Mouse (Mus musculus) midbrain, embryonic 11.5 days (tissue): ENCODE data around the gene Sorcs2. TPM values are rescaled to one million over a fixed set of nuclear protein-coding genes. Genes with fewer than 3 reads are reported as not detected.

Experiments used
- ATAC-seq: fragments of 200-750 bp; cut with Nextera tagmentation; 2 replicates; pipeline ENCODE4 v1.8.0; 2017; ENCODE audit warnings: moderate TSS enrichment, moderate library complexity; ENCODE audit not compliant: low FRiP score
- DNase-seq: peaks from one replicate; pipeline ENCODE4 v3.0.0; 2015; ENCODE audit warnings: low spot score; ENCODE audit errors: missing footprints
- H3K27ac ChIP-seq: fragments of 300-500 bp; sonication (generic); 2 replicates; pipeline ENCODE4 v1.5.1; 2014; ENCODE audit warnings: low read depth, low read length
- H3K27me3 ChIP-seq: fragments of 300-500 bp; sonication (generic); 2 replicates; pipeline ENCODE4 v1.6.1; 2014; ENCODE audit warnings: mild to moderate bottlenecking, low read length, moderate library complexity, mixed read lengths; ENCODE audit not compliant: control insufficient read depth, insufficient read depth
- H3K36me3 ChIP-seq: fragments of 300-500 bp; sonication (generic); 2 replicates; pipeline ENCODE4 v1.6.1; 2014; ENCODE audit warnings: mild to moderate bottlenecking, low read length, moderate library complexity, mixed read lengths; ENCODE audit not compliant: control insufficient read depth, insufficient read depth
- H3K4me1 ChIP-seq: fragments of 300-500 bp; sonication (generic); 2 replicates; pipeline ENCODE4 v1.6.1; 2014; ENCODE audit warnings: low read length; ENCODE audit not compliant: control insufficient read depth, insufficient read depth
- H3K4me2 ChIP-seq: fragments of 300-500 bp; sonication (generic); 2 replicates; pipeline ENCODE4 v1.6.1; 2014; ENCODE audit warnings: mild to moderate bottlenecking, moderate library complexity
- H3K4me3 ChIP-seq: fragments of 300-500 bp; sonication (generic); 2 replicates; pipeline ENCODE4 v1.5.1; 2014; ENCODE audit warnings: low read depth, low read length
- H3K9ac ChIP-seq: fragments of 300-500 bp; sonication (generic); 2 replicates; pipeline ENCODE4 v1.6.1; 2014; ENCODE audit warnings: low read length
- H3K9me3 ChIP-seq: fragments of 300-500 bp; sonication (generic); 2 replicates; pipeline ENCODE4 v1.6.1; 2016; ENCODE audit warnings: low read length; ENCODE audit not compliant: control insufficient read depth
- WGBS: fragments of 180-500 bp; shearing (Covaris S2); extraction: QIAGEN DNeasy Blood & Tissue Kit; methylation state at CpG from one replicate; pipeline ENCODE4 v1.1.7; 2014; 5-methylcytosine and 5-hydroxymethylcytosine counted together
- polyA plus RNA-seq: library from polyadenylated mRNA; unstranded; fragments of >200 nt; fragmentation: Nextera tagmentation; extraction: Ambion mirVana; gene quantifications from 2 replicates; pipeline ENCODE4 v1.2.1, GENCODE M21; 2014

Sorcs2 gene
- polyA plus RNA-seq, 1 experiment from 2014 or later, result 7.3 TPM

- Histone ChIP-seq H3K36me3 (no peaks in the 10 kb centered on the region), H3K4me2 (no peak overlapping the region), H3K9ac (no peak overlapping the region), H3K9me3 (no peaks in the 10 kb centered on the region), H3K4me3 (no peak overlapping the region), H3K4me1 (peaks cover 3% of the 10 kb centered on the region), H3K27ac (no peak overlapping the region), H3K27me3 (no peaks in the 10 kb centered on the region)
- WGBS, result 87% methylated on average over 4 of the region's 4 CpGs
- DNase-seq, result no peak
- no peak for ATAC-seq
These were observed 41.3 kb downstream of the Sorcs2 start for GRCm38 (mm10) chr5:36356659-36357058.

GRCm38 (mm10) chr5:36355683-36356082 lies 42.3 kb downstream of the Sorcs2 start:
- DNase-seq (no peak), ATAC-seq (no peak)
- Histone ChIP-seq H3K4me2 (no peak overlapping the region), H3K4me3 (no peak overlapping the region), H3K9me3 (no peaks in the 10 kb centered on the region), H3K36me3 (no peaks in the 10 kb centered on the region), H3K27ac (no peak overlapping the region), H3K9ac (no peak overlapping the region), H3K4me1 (peaks cover 3% of the 10 kb centered on the region), H3K27me3 (no peaks in the 10 kb centered on the region)
- WGBS, result 93% methylated on average over 3 of the region's 3 CpGs

DNA sequence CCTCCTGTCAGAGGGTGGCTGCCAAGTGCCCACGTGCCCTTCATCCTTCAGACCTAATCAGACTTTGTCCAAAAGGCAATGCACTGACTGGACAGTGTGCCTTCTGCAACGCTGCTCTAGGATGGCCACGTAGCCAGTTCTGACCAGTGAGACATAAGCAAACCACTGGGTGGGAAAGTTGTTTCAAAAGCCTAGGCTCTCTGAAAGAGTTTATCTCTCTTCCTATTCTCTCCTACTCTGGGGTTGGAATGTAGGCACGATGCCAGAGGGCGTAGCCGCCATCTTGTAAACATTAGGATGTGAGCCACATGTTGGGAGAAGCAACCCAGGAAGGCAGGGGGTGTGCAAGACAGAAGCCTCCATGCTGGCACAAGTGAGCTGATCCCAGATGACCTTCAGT lies 44.3 kb downstream of the Sorcs2 start:
- DNase-seq (no peak), ATAC-seq (no peak)
- H3K9me3 ChIP-seq, result no peaks in the 10 kb centered on the region
- H3K4me2 ChIP-seq, result no peak overlapping the region
- no peak overlapping the region for H3K27ac ChIP-seq
- H3K27me3 ChIP-seq, result no peaks in the 10 kb centered on the region
- WGBS, result 95% methylated on average over 6 of the region's 6 CpGs
- no peaks in the 10 kb centered on the region for H3K36me3 ChIP-seq
- no peak overlapping the region for H3K9ac ChIP-seq
- no peak overlapping the region for H3K4me3 ChIP-seq
- no peaks in the 10 kb centered on the region for H3K4me1 ChIP-seq

- Histone ChIP-seq H3K27me3 (no peaks in the 10 kb centered on the region), H3K36me3 (no peaks in the 10 kb centered on the region), H3K4me2 (no peak overlapping the region), H3K4me1 (no peaks in the 10 kb centered on the region), H3K4me3 (no peak overlapping the region), H3K9me3 (no peaks in the 10 kb centered on the region), H3K9ac (no peak overlapping the region), H3K27ac (no peak overlapping the region)
- DNase-seq (no peak), ATAC-seq (no peak)
- WGBS, result 85% methylated on average over 2 of the region's 2 CpGs
These were observed 44.7 kb downstream of the Sorcs2 start for GRCm38 (mm10) chr5:36353194-36353593.

- Histone ChIP-seq H3K4me1 (no peaks in the 10 kb centered on the region), H3K4me2 (no peak overlapping the region), H3K4me3 (no peak overlapping the region), H3K9me3 (no peaks in the 10 kb centered on the region), H3K36me3 (no peaks in the 10 kb centered on the region), H3K9ac (no peak overlapping the region), H3K27me3 (no peaks in the 10 kb centered on the region), H3K27ac (no peak overlapping the region)
- no peak for DNase-seq
- 87% methylated on average over 4 of the region's 4 CpGs for WGBS
- no peak for ATAC-seq
These were observed 51.2 kb downstream of the Sorcs2 start for GRCm38 (mm10) chr5:36346698-36347097.

GRCm38 (mm10) chr5:36339283-36339682 lies 58.7 kb downstream of the Sorcs2 start:
- Histone ChIP-seq H3K9ac (no peak overlapping the region), H3K27me3 (no peaks in the 10 kb centered on the region), H3K4me1 (peaks cover 27% of the 10 kb centered on the region), H3K4me3 (no peak overlapping the region), H3K36me3 (no peaks in the 10 kb centered on the region), H3K9me3 (no peaks in the 10 kb centered on the region), H3K4me2 (no peak overlapping the region), H3K27ac (no peak overlapping the region)
- 59% methylated on average over 3 of the region's 3 CpGs for WGBS
- ATAC-seq, result no peak
- DNase-seq, result no peak

- Histone ChIP-seq H3K27me3 (no peaks in the 10 kb centered on the region), H3K4me2 (no peak overlapping the region), H3K27ac (no peak overlapping the region), H3K4me1 (peaks cover 40% of the 10 kb centered on the region), H3K4me3 (no peak overlapping the region), H3K36me3 (no peaks in the 10 kb centered on the region), H3K9ac (no peak overlapping the region), H3K9me3 (no peaks in the 10 kb centered on the region)
- no peak for DNase-seq
- WGBS, result 54% methylated on average over 7 of the region's 7 CpGs
- ATAC-seq, result 0 out of 2 replicates have a peak, but pooled peaks have one; percentile 39
These were observed 61.7 kb downstream of the Sorcs2 start for GRCm38 (mm10) chr5:36336252-36336651.

DNA sequence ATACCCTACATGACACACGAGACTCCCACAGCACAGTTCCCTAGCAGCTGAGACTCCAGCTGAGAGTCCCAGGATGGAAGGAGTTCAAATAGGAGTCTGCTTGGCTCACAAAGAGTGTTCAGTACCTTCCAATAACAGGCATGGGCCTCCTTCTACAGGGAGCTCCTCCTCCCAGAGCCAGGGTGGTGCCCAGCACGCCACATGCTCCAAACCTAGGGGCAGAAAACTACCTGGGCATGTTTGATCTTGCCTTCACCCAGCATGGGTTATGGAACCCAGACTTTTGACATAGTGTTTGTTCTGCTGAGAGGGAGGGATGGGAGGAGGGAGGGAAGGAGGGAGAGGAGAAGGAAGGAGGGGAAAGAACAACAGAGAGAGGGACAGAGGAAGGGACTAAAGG lies 62.3 kb downstream of the Sorcs2 start:
- WGBS, result 79% methylated on average over 2 of the region's 2 CpGs
- Histone ChIP-seq H3K27ac (no peak overlapping the region), H3K4me3 (no peak overlapping the region)

DNA sequence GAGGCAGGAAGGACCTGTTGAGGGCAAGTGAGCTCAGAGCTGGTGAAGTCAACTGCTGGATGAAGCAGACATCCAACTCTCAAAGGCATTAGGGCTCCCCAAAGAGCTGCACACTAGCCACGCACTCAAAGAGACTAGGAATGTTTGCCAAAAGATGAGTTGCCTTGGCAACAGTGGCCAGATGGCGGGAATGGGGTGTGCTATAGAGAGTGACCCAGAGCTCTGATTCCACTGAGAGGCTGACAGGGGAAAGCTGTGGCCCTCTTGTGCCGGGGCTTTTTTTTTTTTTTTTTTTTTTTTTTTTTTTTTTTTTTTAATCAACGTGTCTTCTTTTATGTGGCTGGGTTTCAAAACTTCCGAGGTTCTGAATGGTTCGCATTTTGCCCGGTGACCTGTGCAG lies 63.7 kb downstream of the Sorcs2 start:
- DNase-seq, result peak; percentile 92
- Histone ChIP-seq H3K9me3 (no peaks in the 10 kb centered on the region), H3K4me2 (no peak overlapping the region), H3K27ac (no peak overlapping the region; the same call in 1 of the 2 replicates), H3K36me3 (no peaks in the 10 kb centered on the region), H3K4me1 (peaks cover 39% of the 10 kb centered on the region), H3K4me3 (no peak overlapping the region), H3K27me3 (no peaks in the 10 kb centered on the region), H3K9ac (no peak overlapping the region)
- ATAC-seq, result peak; percentile 81
- 14% methylated on average over 7 of the region's 7 CpGs for WGBS

More for the DNA sequence above, 62.3 kb downstream of the Sorcs2 start:
- Histone ChIP-seq H3K9me3 (no peaks in the 10 kb centered on the region), H3K27me3 (no peaks in the 10 kb centered on the region), H3K36me3 (no peaks in the 10 kb centered on the region), H3K4me1 (peaks cover 45% of the 10 kb centered on the region), H3K9ac (no peak overlapping the region), H3K4me2 (no peak overlapping the region)
- no peak for DNase-seq
- ATAC-seq, result no peak
